Comparison of ENCODE assay signal across 23 mouse cellular contexts in genomic region chr10:18879690-18880089, GRCm38 (mm10).
"Had no signal": no experiment of that assay in that cellular context is flagged by ENCODE, and none has a peak within 500 bp of the region (broad histone marks: within the 10 kb centered on the region; RNA-seq: fewer than 3 reads in every experiment).

No protein-coding gene starts in this region.

- H3K4me1 ChIP-seq: hindbrain, embryonic 13.5 days; hindbrain, embryonic 15.5 days; intestine, embryonic 15.5 days had no signal

- H3K4me3 ChIP-seq: gastrocnemius, adult 2 months; heart, adult 2 months; heart, embryonic 13.5 days; heart, embryonic 15.5 days; hindbrain, embryonic 13.5 days; hindbrain, embryonic 15.5 days; intestine, embryonic 15.5 days; layer of hippocampus, adult 2 months; limb, embryonic 10.5 days; limb, embryonic 12.5 days; liver, embryonic 13.5 days had no signal

- DNase-seq: gastrocnemius, adult 2 months; gastrocnemius, postnatal 10 days; gastrocnemius, postnatal 25 days; heart, adult 2 months; heart, postnatal 14 days; heart, postnatal 36 days; kidney, adult 18-20 months; kidney, adult 8-10 months; kidney, postnatal 10 days; kidney, postnatal 25 days; kidney, postnatal 4 days; liver; liver, embryonic 13.5 days had no signal

- H3K9me3 ChIP-seq: heart, embryonic 13.5 days; heart, embryonic 15.5 days; hindbrain, embryonic 13.5 days; hindbrain, embryonic 15.5 days; intestine, embryonic 15.5 days; limb, embryonic 10.5 days; limb, embryonic 12.5 days; liver, embryonic 13.5 days had no signal

- ATAC-seq: inflammation-experienced regulatory T-cells, adult 6 months; intestine, embryonic 15.5 days; intestine, postnatal 0 days had no signal

- H3K36me3 ChIP-seq: heart, embryonic 13.5 days; heart, embryonic 15.5 days; hindbrain, embryonic 13.5 days; hindbrain, embryonic 15.5 days; intestine, embryonic 15.5 days; limb, embryonic 10.5 days; limb, embryonic 12.5 days; liver, embryonic 13.5 days had no signal

- H3K9ac ChIP-seq: heart, embryonic 13.5 days; heart, embryonic 15.5 days; hindbrain, embryonic 13.5 days; hindbrain, embryonic 15.5 days; intestine, embryonic 15.5 days; limb, embryonic 12.5 days; liver, embryonic 13.5 days had no signal

- H3K27me3 ChIP-seq: heart, embryonic 13.5 days; heart, embryonic 15.5 days; hindbrain, embryonic 13.5 days; hindbrain, embryonic 15.5 days; intestine, embryonic 15.5 days; liver, embryonic 13.5 days had no signal

- H3K27ac ChIP-seq: gastrocnemius, adult 2 months; heart, adult 2 months; heart, embryonic 13.5 days; heart, embryonic 15.5 days; hindbrain, embryonic 13.5 days; hindbrain, embryonic 15.5 days; intestine, embryonic 15.5 days; layer of hippocampus, adult 2 months; limb, embryonic 10.5 days; limb, embryonic 12.5 days; liver, embryonic 13.5 days had no signal
